Mouse (Mus musculus) kidney, embryonic 14.5 days (tissue): Measurements from ENCODE around the gene Erich2. TPM values are rescaled to one million over a fixed set of nuclear protein-coding genes. Genes with fewer than 3 reads are reported as not detected.

Experiments used
- ATAC-seq: fragments of 200-750 bp; cut with Nextera tagmentation; 2 replicates; pipeline ENCODE4 v1.8.0; 2017; ENCODE audit warnings: moderate number of reproducible peaks, mild to moderate bottlenecking, moderate TSS enrichment, moderate library complexity; ENCODE audit not compliant: low FRiP score, low TSS enrichment
- H3K27ac ChIP-seq: fragments of 300-500 bp; sonication (generic); 2 replicates; pipeline ENCODE4 v1.5.1; 2014; ENCODE audit warnings: low read depth, mild to moderate bottlenecking, low read length, moderate library complexity, mixed read lengths
- H3K27me3 ChIP-seq: fragments of 300-500 bp; sonication (generic); 2 replicates; pipeline ENCODE4 v1.6.1; 2014; ENCODE audit warnings: mild to moderate bottlenecking, low read length; ENCODE audit not compliant: control insufficient read depth, insufficient read depth
- H3K36me3 ChIP-seq: fragments of 300-500 bp; sonication (generic); 2 replicates; pipeline ENCODE4 v1.6.1; 2014; ENCODE audit warnings: low read length, mixed read lengths; ENCODE audit not compliant: control insufficient read depth, insufficient read depth
- H3K4me1 ChIP-seq: fragments of 300-500 bp; sonication (generic); 2 replicates; pipeline ENCODE4 v1.6.1; 2014; ENCODE audit warnings: low read length, mixed read lengths; ENCODE audit not compliant: control insufficient read depth, insufficient read depth
- H3K4me2 ChIP-seq: fragments of 300-500 bp; sonication (generic); replicated peaks from 2 replicates; pipeline ENCODE4 v1.6.1; 2014; ENCODE audit warnings: low read depth, mild to moderate bottlenecking, low read length
- H3K4me3 ChIP-seq: fragments of 300-500 bp; sonication (generic); 2 replicates; pipeline ENCODE4 v1.5.1; 2014; ENCODE audit warnings: mild to moderate bottlenecking, low read length
- H3K9ac ChIP-seq: fragments of 300-500 bp; sonication (generic); 2 replicates; pipeline ENCODE4 v1.6.1; 2014; ENCODE audit warnings: low read depth, mild to moderate bottlenecking, low read length, moderate library complexity
- H3K9me3 ChIP-seq: fragments of 300-500 bp; sonication (generic); 2 replicates; pipeline ENCODE4 v1.6.1; 2016; ENCODE audit warnings: low read length; ENCODE audit not compliant: control insufficient read depth
- WGBS: fragments of 180-500 bp; shearing (Covaris S2); extraction: QIAGEN DNeasy Blood & Tissue Kit; methylation state at CpG from one replicate; pipeline ENCODE4 v1.1.7; 2014; 5-methylcytosine and 5-hydroxymethylcytosine counted together
- polyA plus RNA-seq: library from polyadenylated mRNA; unstranded; fragments of >200 nt; fragmentation: Nextera tagmentation; extraction: Ambion mirVana; gene quantifications from 2 replicates; pipeline ENCODE4 v1.2.1, GENCODE M21; 2014

Erich2 gene
- 2.2 and 3.4 TPM in 2 replicates for polyA plus RNA-seq

DNA sequence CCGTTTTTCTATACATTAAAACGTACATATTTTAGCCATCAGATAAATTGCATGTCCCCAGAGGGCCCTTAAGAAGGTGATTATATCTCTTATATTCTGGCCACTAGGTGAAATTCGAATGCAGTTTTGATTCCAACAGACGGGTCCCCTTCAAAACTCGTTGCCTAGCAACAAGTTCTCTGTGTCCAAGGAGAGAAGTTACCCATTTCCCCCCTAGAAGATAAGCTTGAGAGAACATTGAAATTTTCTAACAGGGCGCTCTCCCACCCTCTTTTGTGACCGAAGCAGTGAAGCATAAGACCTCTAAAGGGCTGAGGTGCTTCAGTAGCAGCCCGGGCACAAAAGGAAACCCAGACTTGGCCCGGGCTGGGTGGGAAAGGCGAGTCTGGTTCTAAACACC is at the start of gene Erich2:
Gene Erich2 (plus strand): TSS at position 324 of the 400 bp plus-strand sequence.
- H3K4me1 ChIP-seq: peaks cover 6% of the 10 kb centered on the region; the same call in 1 of the 2 replicates
- 10% methylated on average over 10 of the region's 10 CpGs for WGBS
- H3K36me3 ChIP-seq: no peaks in the 10 kb centered on the region
- no peak within 1 kb of the TSS for H3K27ac ChIP-seq
- H3K4me2 ChIP-seq: peak within 1 kb of the TSS; percentile 79
- H3K9me3 ChIP-seq: no peaks in the 10 kb centered on the region
- H3K4me3 ChIP-seq: peak within 1 kb of the TSS; percentile 59
- H3K27me3 ChIP-seq: no peaks in the 10 kb centered on the region
- 0 out of 2 replicates have a peak, but pooled peaks have one; percentile 10 for ATAC-seq
- peak within 1 kb of the TSS; percentile 55 for H3K9ac ChIP-seq

DNA sequence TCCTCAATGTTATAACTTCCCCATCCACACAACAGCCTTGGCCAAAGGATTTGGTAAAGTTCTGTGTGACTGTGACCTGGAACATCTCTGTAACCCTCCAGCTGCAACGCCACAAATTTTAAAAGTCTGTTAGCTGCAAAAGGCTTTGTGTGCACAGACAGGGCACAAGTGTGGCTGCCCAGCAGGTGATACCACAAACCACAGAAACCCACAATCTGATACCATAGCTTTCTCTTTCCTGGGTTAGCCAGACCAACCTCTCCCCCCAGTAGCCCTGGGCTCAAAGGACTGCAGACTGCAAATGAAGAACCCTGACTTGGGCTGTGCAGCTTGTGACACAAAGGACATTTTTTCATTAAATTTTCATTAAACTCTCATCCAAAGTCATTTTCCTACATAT is 45.0 kb upstream of the Erich2 start:
- no peak for ATAC-seq
- no peak overlapping the region for H3K4me3 ChIP-seq
- no peaks in the 10 kb centered on the region for H3K4me1 ChIP-seq
- 94% methylated on average over 1 of the region's 1 CpGs for WGBS
- no peak overlapping the region for H3K27ac ChIP-seq
- H3K27me3 ChIP-seq: no peaks in the 10 kb centered on the region
- H3K9me3 ChIP-seq: no peaks in the 10 kb centered on the region
- no peak overlapping the region for H3K9ac ChIP-seq
- no peaks in the 10 kb centered on the region for H3K36me3 ChIP-seq
- no peak overlapping the region for H3K4me2 ChIP-seq

DNA sequence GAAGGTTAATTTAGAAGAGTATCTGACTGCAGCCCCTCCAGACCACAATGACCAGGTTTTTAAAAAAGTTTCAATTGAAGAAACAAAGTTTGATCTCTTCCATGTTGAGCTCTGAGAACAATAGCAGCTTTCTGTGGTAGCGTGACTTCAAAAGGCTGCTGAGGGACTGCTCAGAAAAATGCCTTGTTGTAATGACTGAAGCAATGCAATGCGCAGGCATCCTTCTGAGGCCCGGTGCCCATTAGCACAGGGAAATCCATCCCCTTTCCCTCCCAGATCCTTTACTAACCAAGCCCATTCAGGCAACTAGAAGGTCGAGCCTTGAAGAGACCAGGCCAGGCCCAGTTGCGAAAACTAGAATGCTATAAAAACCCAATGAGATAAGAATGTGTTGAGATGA is 37.5 kb upstream of the Erich2 start:
- Histone ChIP-seq H3K9ac (no peak overlapping the region), H3K4me2 (no peak overlapping the region), H3K27me3 (peaks cover 52% of the 10 kb centered on the region), H3K27ac (no peak overlapping the region), H3K4me1 (peaks cover 21% of the 10 kb centered on the region), H3K4me3 (no peak overlapping the region), H3K9me3 (no peaks in the 10 kb centered on the region), H3K36me3 (no peaks in the 10 kb centered on the region)
- ATAC-seq: no peak
- 18% methylated on average over 5 of the region's 5 CpGs for WGBS

DNA sequence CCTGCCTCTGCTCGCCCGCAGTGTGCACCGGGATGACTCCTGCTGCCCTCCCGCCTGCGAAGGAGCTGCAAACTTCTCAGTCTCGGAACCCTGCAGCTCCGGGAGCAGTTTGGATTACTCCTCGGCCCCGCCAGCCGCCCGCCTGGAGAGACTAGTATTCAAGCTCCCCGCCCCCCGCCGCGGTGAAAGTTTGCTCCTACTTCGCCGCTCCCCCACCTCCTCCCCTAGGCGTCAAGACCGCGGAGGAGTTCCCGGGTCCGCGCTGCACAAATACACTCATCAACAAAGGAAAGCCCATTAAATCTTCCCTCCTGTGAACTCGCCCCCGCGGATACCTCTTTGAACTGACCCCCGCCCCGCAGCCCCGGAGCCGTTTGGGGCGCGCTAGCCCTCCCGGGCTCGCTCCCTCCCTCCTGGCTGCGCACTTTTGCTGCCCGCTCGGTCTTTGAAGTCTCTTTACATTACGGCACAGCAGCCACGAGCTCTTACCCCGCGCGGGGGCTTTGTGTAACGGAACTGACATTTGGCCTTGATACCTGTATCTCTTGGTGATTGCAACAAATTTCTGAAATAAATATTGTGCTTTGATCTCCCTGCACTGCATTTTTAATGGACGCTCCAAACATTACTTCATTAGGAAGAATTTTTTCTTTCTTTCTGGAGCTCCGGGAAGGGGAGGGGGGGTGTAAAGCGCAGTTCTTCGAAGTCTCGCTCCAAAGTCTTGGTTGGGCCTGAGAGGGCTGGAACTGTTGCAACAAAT is 36.6 kb upstream of the Erich2 start:
- H3K4me2 ChIP-seq: peak overlapping the region; percentile 81
- peak; percentile 51; the same call in 1 of the 2 replicates for ATAC-seq
- peaks cover 30% of the 10 kb centered on the region for H3K4me1 ChIP-seq
- peak overlapping the region; percentile 37; the same call in 1 of the 2 replicates for H3K9ac ChIP-seq
- H3K4me3 ChIP-seq: peak overlapping the region; percentile 42
- no peaks in the 10 kb centered on the region for H3K36me3 ChIP-seq
- no peak overlapping the region for H3K27ac ChIP-seq
- no peaks in the 10 kb centered on the region for H3K9me3 ChIP-seq
- peaks cover 61% of the 10 kb centered on the region for H3K27me3 ChIP-seq
- WGBS: under 1% methylated on average over 48 of the region's 48 CpGs

DNA sequence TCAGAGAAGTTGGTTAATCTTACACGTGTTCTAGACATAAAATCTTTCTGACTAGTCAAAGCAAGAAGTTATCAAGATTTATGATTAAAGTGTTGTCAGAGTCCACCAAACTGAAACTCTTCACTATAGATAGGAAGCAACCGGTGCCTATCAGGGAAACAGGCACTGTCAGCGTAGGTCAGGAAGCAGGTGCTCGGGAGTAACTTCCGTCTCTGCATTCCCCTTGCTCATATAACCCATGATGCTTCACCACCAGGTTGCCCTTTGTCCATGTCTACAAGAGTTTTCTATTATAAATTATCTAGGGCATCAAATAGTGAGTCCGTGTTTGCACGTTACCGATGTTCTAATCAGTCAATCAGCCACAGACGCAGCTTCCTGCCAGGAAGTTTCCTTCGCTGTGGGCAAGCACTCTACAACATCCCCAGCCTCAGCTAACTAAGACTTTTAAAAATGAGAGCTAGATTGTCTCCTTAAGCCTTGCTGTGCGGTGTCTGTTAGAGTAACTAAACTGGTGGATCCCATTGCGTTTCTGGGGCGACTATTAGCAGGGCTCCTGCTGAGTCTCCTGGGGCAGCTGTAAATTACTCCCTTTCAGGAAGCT is 10.8 kb upstream of the Erich2 start:
- no peak for ATAC-seq
- H3K4me2 ChIP-seq: 0 out of 2 replicates have a peak overlapping the region, but pooled peaks have one; percentile 19
- no peak overlapping the region for H3K27ac ChIP-seq

DNA sequence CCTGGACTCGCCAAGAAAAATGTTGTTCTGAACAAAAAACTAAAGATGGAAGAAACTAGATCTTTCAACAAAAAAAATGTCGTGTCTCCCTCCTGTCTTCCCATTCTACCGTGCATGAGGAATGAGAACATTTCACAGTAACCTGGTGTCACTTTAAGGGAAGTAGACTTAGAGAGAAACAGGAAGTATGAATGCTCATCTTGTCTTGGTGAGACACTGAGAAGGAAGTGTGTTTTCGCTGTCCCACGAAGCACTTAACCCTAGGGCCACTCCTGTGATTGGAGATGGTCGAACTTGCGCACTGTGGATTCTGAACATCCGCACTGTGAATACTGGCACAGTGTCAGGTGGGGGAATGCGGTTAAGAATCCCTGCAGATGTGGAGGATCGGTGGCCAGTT is 5.2 kb upstream of the Erich2 start:
- 83% methylated on average over 10 of the region's 10 CpGs for WGBS
- Histone ChIP-seq H3K4me1 (peaks cover 6% of the 10 kb centered on the region; the same call in 1 of the 2 replicates), H3K9ac (no peak overlapping the region)

More for the DNA sequence above, 10.8 kb upstream of the Erich2 start:
- H3K4me3 ChIP-seq: no peak overlapping the region
- no peaks in the 10 kb centered on the region for H3K4me1 ChIP-seq
- no peaks in the 10 kb centered on the region for H3K27me3 ChIP-seq
- WGBS: 20% methylated on average over 13 of the region's 13 CpGs
- H3K36me3 ChIP-seq: no peaks in the 10 kb centered on the region
- H3K9me3 ChIP-seq: no peaks in the 10 kb centered on the region
- no peak overlapping the region for H3K9ac ChIP-seq

DNA sequence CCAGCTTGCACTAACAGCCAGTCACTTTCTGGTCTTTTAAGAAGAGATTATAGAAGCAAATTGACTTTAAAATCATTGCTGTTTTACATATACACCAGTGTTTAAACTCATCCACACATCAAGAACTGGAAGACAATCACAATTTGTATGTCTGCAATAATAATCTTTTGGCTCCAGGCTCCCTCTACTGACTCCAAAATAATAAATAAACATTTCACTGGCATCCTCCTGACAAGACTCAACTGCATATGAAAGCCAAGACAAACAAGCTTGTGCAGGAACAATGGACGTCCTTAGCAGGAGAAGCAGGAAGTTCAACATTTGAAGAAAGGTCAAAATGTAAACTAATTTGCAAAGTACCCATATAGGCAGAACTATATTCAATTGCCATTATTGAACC is 3.4 kb upstream of the Erich2 start:
- Histone ChIP-seq H3K4me1 (peaks cover 6% of the 10 kb centered on the region; the same call in 1 of the 2 replicates), H3K27ac (no peak overlapping the region), H3K9me3 (no peaks in the 10 kb centered on the region), H3K4me3 (no peak overlapping the region), H3K9ac (no peak overlapping the region), H3K27me3 (no peaks in the 10 kb centered on the region), H3K4me2 (no peak overlapping the region), H3K36me3 (no peaks in the 10 kb centered on the region)
- ATAC-seq: no peak
- whole genome bisulfite sequencing: 10% methylated on average over 1 of the region's 1 CpGs

More for the DNA sequence above, 5.2 kb upstream of the Erich2 start:
- no peak for ATAC-seq
- Histone ChIP-seq H3K4me3 (no peak overlapping the region), H3K4me2 (no peak overlapping the region), H3K27ac (no peak overlapping the region), H3K36me3 (no peaks in the 10 kb centered on the region), H3K9me3 (no peaks in the 10 kb centered on the region), H3K27me3 (no peaks in the 10 kb centered on the region)

DNA sequence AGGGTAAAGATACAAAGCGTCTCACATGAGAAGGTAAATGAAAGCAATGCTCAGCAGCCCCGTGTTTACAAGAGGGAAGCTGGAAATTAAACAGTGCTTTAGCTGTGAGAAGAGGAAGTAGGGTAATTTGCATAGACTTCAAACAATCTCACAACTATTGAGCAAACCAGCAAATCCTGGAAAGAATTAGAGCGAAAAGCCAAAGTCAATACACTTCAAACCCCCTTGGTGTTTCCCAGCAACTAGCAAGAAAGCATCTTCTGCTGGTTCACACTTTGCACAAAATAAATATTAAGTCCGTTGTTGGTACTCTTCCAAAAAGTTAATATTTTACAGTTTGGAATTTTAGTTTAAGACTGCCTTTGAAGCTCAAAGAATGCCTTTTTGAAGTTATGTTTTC is 2.7 kb upstream of the Erich2 start:
- Histone ChIP-seq H3K4me3 (no peak overlapping the region), H3K9ac (no peak overlapping the region), H3K9me3 (no peaks in the 10 kb centered on the region), H3K4me1 (peaks cover 6% of the 10 kb centered on the region; the same call in 1 of the 2 replicates), H3K4me2 (no peak overlapping the region), H3K36me3 (no peaks in the 10 kb centered on the region), H3K27ac (no peak overlapping the region), H3K27me3 (no peaks in the 10 kb centered on the region)
- no peak for ATAC-seq
- WGBS: 26% methylated on average over 4 of the region's 4 CpGs

DNA sequence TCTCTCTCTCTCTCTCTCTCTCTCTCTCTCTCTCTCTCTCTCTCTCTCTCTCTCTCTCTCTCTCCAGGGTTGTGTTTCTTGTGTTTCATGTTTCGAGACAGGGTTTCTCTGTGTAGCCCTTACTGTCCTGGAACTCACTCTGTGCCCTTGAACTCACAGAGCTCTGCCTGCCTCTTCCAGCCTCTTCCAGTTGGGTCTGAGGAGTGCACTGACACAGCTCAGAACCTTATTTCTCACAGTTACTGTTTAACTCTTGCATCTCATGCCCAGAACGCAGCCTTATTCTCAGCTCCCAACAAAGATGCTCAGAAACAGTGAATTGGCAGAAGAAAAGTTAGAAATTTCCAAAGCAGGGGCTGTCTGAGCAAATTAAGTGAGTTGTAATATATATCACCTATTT is 2.2 kb upstream of the Erich2 start:
- Histone ChIP-seq H3K9me3 (no peaks in the 10 kb centered on the region), H3K27me3 (no peaks in the 10 kb centered on the region), H3K9ac (no peak overlapping the region), H3K4me2 (no peak overlapping the region), H3K27ac (no peak overlapping the region), H3K4me3 (no peak overlapping the region), H3K4me1 (peaks cover 6% of the 10 kb centered on the region; the same call in 1 of the 2 replicates), H3K36me3 (no peaks in the 10 kb centered on the region)
- no peak for ATAC-seq
- WGBS: 48% methylated on average over 2 of the region's 2 CpGs
